Mouse (Mus musculus): ENCODE results near the gene Mrpl58.
"Not testable (repeated sequence)": the region's sequence is repeated elsewhere in the genome, so short reads cannot be mapped to it uniquely, and the experiment has no call there.

Gene Mrpl58

GRCm38 (mm10) chr11:115427482-115428331 lies 24.2 kb downstream of the Mrpl58 start:
- peak; percentile 47 to 58 for DNase-seq (ENCODE audit: low spot score in 2 of 2)

GRCm38 (mm10) chr11:115429307-115429706 lies 25.8 kb downstream of the Mrpl58 start:
- no peak for DNase-seq (ENCODE audit: low spot score in 2 of 2)

DNA sequence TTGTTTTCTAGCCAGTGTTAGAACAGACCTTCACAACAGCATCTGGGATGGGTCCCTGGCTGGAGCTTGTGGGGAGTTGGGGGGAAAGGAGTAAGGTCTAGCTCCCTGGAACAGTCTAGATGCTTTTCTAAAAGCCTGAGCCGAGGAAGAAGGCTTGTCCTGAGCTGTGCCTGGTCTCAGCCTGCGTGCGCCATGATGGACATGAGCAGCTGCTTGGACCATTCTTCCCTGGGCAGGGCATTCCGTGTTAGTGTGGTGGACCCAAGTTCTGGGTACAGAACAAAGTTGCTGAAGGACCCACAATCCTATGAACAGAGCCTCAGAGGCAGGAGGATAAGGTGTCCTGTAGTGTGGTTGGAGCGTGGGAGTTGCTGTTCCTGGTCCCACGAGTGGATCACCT lies 27.0 kb downstream of the Mrpl58 start:
- DNase-seq (ENCODE audit: low spot score in 2 of 2): no peak

DNA sequence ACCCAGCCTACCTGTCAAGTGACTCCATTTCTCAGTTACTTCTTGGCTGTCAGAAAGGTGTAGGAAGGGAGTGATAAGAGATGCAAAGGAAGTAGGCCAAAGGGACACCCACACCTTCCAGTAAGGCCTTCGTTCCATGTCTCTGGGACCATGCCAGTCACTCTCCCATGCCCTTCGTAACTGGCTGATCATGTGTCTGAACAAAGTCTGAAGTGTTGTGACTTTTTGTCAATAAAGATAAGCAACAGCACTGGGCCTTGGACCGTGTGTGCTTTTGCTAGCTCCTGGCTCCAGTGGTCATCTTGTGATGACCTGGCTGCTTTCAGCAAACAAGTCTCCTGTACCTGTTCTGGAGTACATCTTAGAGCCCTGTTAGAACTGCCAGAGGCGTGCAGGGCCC lies 29.3 kb downstream of the Mrpl58 start:
- DNase-seq (ENCODE audit: low spot score in 2 of 2): no peak

GRCm38 (mm10) chr11:115433342-115433741 lies 29.8 kb downstream of the Mrpl58 start:
- no peak for DNase-seq (ENCODE audit: low spot score in 2 of 2)

GRCm38 (mm10) chr11:115435596-115436337 lies 32.2 kb downstream of the Mrpl58 start:
- DNase-seq (ENCODE audit: low spot score in 2 of 2): no peak

GRCm38 (mm10) chr11:115437571-115438122 lies 34.1 kb downstream of the Mrpl58 start:
- DNase-seq (ENCODE audit: low spot score in 2 of 2): no peak

- no peak for DNase-seq (ENCODE audit: low spot score in 2 of 2)
Measured at GRCm38 (mm10) chr11:115439326-115439725, 35.8 kb downstream of the Mrpl58 start.

DNA sequence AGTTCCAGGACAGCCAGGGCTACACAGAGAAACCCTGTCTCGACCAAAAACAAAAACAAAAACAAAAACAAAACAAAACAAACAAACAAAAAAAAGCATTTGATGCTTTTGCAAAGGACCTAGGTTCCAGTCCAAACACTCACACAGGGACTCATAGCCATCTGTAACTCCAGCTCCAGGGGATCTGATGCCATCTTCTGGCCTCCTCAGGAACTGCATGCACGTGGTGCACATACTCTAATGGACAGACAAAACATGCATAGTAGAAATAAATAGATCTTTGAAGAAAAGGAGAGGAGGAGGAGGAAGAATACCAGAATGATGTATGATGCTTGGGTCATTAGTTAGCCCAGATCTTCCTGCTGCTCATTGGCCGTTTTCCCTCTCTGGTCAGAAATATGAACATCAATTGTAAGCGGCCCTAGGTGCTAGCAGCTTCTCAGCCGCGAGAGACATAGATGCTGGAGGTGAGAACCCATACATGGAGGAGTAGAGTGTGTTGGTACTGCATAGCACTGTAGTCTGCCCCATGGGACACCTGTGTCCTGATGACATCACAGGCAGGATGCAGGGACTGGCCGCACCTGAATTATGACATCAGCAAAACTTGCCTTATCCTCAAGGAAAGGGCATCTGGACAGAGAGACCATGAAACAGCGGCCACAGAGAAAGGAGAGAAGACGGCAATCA lies 36.5 kb downstream of the Mrpl58 start, which contains the start of gene Trim80:
Gene Trim80 (plus strand): TSS at position 640 of the 690 bp plus-strand sequence.
- DNase-seq (ENCODE audit: low spot score in 2 of 2): no peak

- DNase-seq (ENCODE audit: low spot score in 2 of 2): no peak
Measured at GRCm38 (mm10) chr11:115441417-115441816, 37.9 kb downstream of the Mrpl58 start.

DNA sequence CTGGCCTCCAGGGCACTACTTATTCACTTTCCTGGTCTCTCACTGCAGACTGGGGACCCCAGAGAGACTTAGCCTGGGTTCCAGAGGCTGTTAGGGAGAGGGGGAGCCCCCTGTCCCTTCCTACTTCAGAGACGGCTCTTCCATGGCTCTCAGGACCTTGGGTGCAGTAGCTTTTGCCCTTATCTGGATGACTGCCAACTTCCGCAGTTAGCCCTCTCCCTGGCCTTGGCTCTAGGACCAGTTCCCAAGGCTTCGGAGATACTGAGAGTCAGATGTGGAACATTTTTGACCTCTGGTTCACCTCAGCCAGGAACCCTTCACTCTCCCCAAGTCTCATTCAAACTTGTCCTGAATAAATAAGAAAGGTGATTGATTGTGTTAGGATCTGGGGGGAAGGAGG lies 43.4 kb downstream of the Mrpl58 start:
- no peak for DNase-seq (ENCODE audit: low spot score in 2 of 2)

- DNase-seq (ENCODE audit: low spot score in 2 of 2): no peak
Measured at GRCm38 (mm10) chr11:115447321-115447885, 43.9 kb downstream of the Mrpl58 start.

- no peak for DNase-seq (ENCODE audit: low spot score in 2 of 2)
Measured at GRCm38 (mm10) chr11:115448075-115448474, 44.5 kb downstream of the Mrpl58 start.

GRCm38 (mm10) chr11:115448998-115449397 lies 45.4 kb downstream of the Mrpl58 start:
- no peak for DNase-seq (ENCODE audit: low spot score in 2 of 2)

GRCm38 (mm10) chr11:115450176-115450575 lies 46.6 kb downstream of the Mrpl58 start:
- DNase-seq (ENCODE audit: low spot score in 2 of 2): no peak

DNA sequence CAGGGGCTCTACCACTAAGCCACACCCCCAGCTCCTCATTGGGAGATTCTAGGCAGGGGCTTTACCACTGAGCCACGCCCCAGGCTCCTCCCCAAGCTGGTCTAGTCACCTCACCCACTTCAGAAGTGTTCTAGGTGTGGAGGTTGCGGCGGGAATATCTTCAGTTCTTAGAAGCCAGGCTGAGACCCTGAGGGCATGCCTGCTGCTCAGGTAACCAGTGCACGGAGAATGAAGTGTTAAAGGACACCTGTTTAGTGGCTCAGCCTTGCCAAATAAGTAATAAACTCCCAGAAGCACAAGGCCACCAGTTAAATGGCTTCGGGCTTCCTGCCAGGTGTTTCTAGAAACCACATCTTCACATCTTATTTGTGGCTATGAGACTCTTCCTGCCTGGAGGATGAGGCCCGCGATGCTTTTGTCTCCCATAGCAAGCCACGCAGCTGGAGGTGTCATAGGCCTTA lies 48.3 kb downstream of the Mrpl58 start:
- peak; percentile 19 to 41 for DNase-seq (ENCODE audit: low spot score in 2 of 2)

GRCm38 (mm10) chr11:115452281-115452860 lies 48.8 kb downstream of the Mrpl58 start:
- no peak for DNase-seq (ENCODE audit: low spot score in 2 of 2)

- no peak for DNase-seq (ENCODE audit: low spot score in 2 of 2)
Measured at GRCm38 (mm10) chr11:115453306-115453705, 49.8 kb downstream of the Mrpl58 start.

GRCm38 (mm10) chr11:115454822-115455221 lies 51.3 kb downstream of the Mrpl58 start:
- not testable (repeated sequence) for DNase-seq (ENCODE audit: low spot score in 2 of 2)

DNA sequence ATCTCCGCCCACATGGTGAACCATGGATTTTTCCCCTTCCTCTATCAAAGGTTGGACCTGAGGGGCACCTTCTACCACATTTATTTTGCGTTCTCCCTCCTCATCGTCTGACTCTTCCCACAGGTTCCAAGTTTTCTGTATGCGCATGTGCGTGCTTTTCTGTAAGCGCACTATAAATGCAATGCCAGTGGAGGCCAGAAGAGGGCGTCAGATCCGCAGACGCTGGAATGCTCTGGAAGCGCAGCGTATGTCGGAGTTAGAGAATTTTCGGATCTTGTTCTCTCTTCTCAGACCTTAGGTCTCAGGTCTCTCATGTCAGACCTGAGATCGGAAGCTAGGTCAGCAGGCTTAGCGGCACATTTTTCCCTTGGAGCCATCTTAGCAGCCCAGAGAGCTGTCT lies 52.1 kb downstream of the Mrpl58 start:
- DNase-seq (ENCODE audit: low spot score in 2 of 2): no peak

DNA sequence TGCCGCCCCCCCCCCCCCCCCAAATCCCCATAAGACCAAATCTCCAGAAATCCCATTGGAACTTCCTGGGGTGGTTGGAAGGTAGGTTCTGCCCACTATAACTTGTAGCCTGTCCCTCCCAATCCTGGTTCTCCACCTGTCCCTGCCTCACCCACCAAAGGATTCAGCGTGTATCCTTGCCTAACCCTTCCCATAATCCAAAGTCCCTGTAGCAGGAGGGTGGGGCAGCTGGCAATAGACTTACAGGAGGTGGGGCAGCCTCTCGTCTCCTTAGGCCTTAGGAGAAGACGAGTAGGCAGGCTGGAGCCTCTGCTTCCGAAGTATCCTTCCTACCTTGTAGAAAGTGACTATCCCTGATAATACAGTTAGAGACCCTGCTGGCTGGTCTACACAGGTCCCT lies 52.6 kb downstream of the Mrpl58 start:
- DNase-seq (ENCODE audit: low spot score in 2 of 2): no peak
